In the genomic region with DNA sequence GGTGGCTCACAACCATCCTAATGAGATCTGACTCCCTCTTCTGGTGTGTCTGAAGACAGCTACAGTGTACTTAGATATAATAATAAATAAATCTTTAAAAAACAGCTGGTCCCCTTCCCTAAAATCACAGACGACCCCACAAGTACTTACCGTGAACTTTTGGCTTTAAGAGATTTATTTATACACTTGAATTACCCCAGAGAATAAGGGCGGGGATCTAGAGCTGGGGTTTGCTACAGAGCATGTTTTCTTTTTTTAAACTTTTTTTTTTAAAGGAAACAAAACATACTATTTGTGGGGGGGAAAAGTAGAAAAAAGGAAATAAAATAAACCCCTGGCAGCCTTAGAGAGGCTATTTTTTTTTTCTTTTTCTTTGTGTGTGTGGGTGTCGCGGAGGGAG, we compare ENCODE assay signal across 10 mouse cellular contexts. TPM values are rescaled to one million over a fixed set of nuclear protein-coding genes. Genes with fewer than 3 reads are reported as not detected.
A peak's percentile ranks its signal among the peaks of the same experiment; 100 is the strongest.
DNase-seq lines count a peak whose midpoint lies in the region; ATAC-seq and TF ChIP-seq lines count a peak whose summit lies in the region.
"Had no signal": no experiment of that assay in that cellular context is flagged by ENCODE, and none has a peak within 500 bp of the region (broad histone marks: within the 10 kb centered on the region; RNA-seq: fewer than 3 reads in every experiment).

No protein-coding gene starts in this region.

- no peak overlapping the region for H3K4me3 ChIP-seq in heart, embryonic 11.5 days (ENCODE audit: low read depth, low read length)
- no peak overlapping the region for H3K4me3 ChIP-seq in ES-Bruce4 (ENCODE audit: low read depth, low read length)
- no peak overlapping the region for H3K4me3 ChIP-seq in hindbrain, embryonic 11.5 days (ENCODE audit: low read depth, low read length)
- 0 out of 2 replicates have a peak overlapping the region, but pooled peaks have one; percentile 10 for H3K4me3 ChIP-seq in liver, postnatal 0 days (ENCODE audit: low read depth, low read length)

- peak overlapping the region; percentile 91 for H3K27ac ChIP-seq in heart, embryonic 11.5 days (ENCODE audit: low read depth, low read length)
- no peak overlapping the region for H3K27ac ChIP-seq in ES-Bruce4 (ENCODE audit: insufficient read depth, low read length)
- peak overlapping the region; percentile 81; the same call in 1 of the 2 replicates for H3K27ac ChIP-seq in hindbrain, embryonic 11.5 days (ENCODE audit: low read depth, low read length)
- peak overlapping the region; percentile 3; the same call in 1 of the 2 replicates for H3K27ac ChIP-seq in liver, postnatal 0 days (ENCODE audit: low read depth)

- DNase-seq in heart, postnatal 4 days = no peak
- no peak for DNase-seq in hindbrain, embryonic 11.5 days (ENCODE audit: low spot score)
- no peak for DNase-seq in liver, postnatal 0 days
- no peak for DNase-seq in adipocyte (ENCODE audit: low spot score)
- DNase-seq in urinary bladder, adult 2 months (ENCODE audit: low spot score) = no peak
- no peak for DNase-seq in urinary bladder, adult 18-20 months (ENCODE audit: low spot score in 2 of 2)

- TF ChIP-seq CTCF in ES-Bruce4 (IDR thresholded peaks at IDR 0.05; ENCODE audit: low read depth, low read length) = no peak
- no peak for TF ChIP-seq CTCF in liver, postnatal 0 days (IDR thresholded peaks at IDR 0.05; ENCODE audit: low read depth)

- whole genome bisulfite sequencing in heart, embryonic 11.5 days (ENCODE audit: insufficient replicate concordance) = 47% methylated on average over 5 of the region's 5 CpGs
- 33% methylated on average over 5 of the region's 5 CpGs for WGBS in hindbrain, embryonic 11.5 days
- 31% methylated on average over 5 of the region's 5 CpGs for WGBS in liver, postnatal 0 days (ENCODE audit: insufficient replicate concordance)

- no peak for TF ChIP-seq EP300 in ES-Bruce4 (IDR thresholded peaks at IDR 0.05; ENCODE audit: insufficient read depth, low read depth, low read length)
- no peak for TF ChIP-seq EP300 in liver, postnatal 0 days (IDR thresholded peaks at IDR 0.05; ENCODE audit: low read depth)

- no peak for ATAC-seq in heart, embryonic 11.5 days (replicated peaks; ENCODE audit: insufficient number of reproducible peaks, low FRiP score, low TSS enrichment)
- no peak for ATAC-seq in hindbrain, embryonic 11.5 days (ENCODE audit: low FRiP score)
- no peak for ATAC-seq in liver, postnatal 0 days
- ATAC-seq: inflammation-experienced regulatory T-cells, adult 6 months had no signal

- H3K9me3 ChIP-seq in heart, embryonic 11.5 days (replicated peaks; ENCODE audit: control insufficient read depth, low read length) = no peaks in the 10 kb centered on the region
- H3K9me3 ChIP-seq in ES-Bruce4 (replicated peaks; ENCODE audit: control insufficient read depth, insufficient read depth, low read length, poor library complexity, severe bottlenecking) = no peaks in the 10 kb centered on the region
- no peaks in the 10 kb centered on the region for H3K9me3 ChIP-seq in hindbrain, embryonic 11.5 days (ENCODE audit: control insufficient read depth, low read length)
- no peaks in the 10 kb centered on the region for H3K9me3 ChIP-seq in liver, postnatal 0 days (ENCODE audit: low read length)
- H3K9me3 ChIP-seq: megakaryocyte, embryonic 14.5 days had no signal

- H3K4me1 ChIP-seq in heart, embryonic 11.5 days (ENCODE audit: control insufficient read depth, insufficient read depth, low read length) = peaks cover 19% of the 10 kb centered on the region
- H3K4me1 ChIP-seq in ES-Bruce4 (ENCODE audit: control insufficient read depth, insufficient read depth, low read length) = no peaks in the 10 kb centered on the region
- H3K4me1 ChIP-seq in hindbrain, embryonic 11.5 days (replicated peaks; ENCODE audit: control insufficient read depth, insufficient read depth, low read length) = no peaks in the 10 kb centered on the region
- H3K4me1 ChIP-seq in liver, postnatal 0 days (ENCODE audit: insufficient read depth) = peaks cover 21% of the 10 kb centered on the region

- no peaks in the 10 kb centered on the region for H3K27me3 ChIP-seq in heart, embryonic 11.5 days (ENCODE audit: control insufficient read depth, insufficient read depth, low read length)
- no peaks in the 10 kb centered on the region for H3K27me3 ChIP-seq in ES-Bruce4 (ENCODE audit: control insufficient read depth, insufficient read depth, low read length, poor library complexity, severe bottlenecking)
- H3K27me3 ChIP-seq in hindbrain, embryonic 11.5 days (ENCODE audit: control insufficient read depth, insufficient read depth, low read length) = no peaks in the 10 kb centered on the region
- H3K27me3 ChIP-seq in liver, postnatal 0 days (ENCODE audit: insufficient read depth, low read length) = no peaks in the 10 kb centered on the region
- H3K27me3 ChIP-seq: megakaryocyte, embryonic 14.5 days had no signal

- peaks cover 10% of the 10 kb centered on the region; the same call in 1 of the 2 replicates for H3K36me3 ChIP-seq in heart, embryonic 11.5 days (ENCODE audit: control insufficient read depth, insufficient read depth, low read length)
- no peaks in the 10 kb centered on the region for H3K36me3 ChIP-seq in ES-Bruce4 (ENCODE audit: control insufficient read depth, insufficient read depth, low read length, poor library complexity, severe bottlenecking)
- H3K36me3 ChIP-seq in hindbrain, embryonic 11.5 days (ENCODE audit: control insufficient read depth, insufficient read depth, low read length) = peaks cover 5% of the 10 kb centered on the region; the same call in 1 of the 2 replicates
- H3K36me3 ChIP-seq in liver, postnatal 0 days (replicated peaks; ENCODE audit: insufficient read depth, low read length) = no peaks in the 10 kb centered on the region

- H3K4me2 ChIP-seq in heart, embryonic 11.5 days = peak overlapping the region; percentile 45
- H3K4me2 ChIP-seq in hindbrain, embryonic 11.5 days (replicated peaks; ENCODE audit: low read depth, low read length) = no peak overlapping the region
- H3K4me2 ChIP-seq in liver, postnatal 0 days (ENCODE audit: low read depth, low read length) = peak overlapping the region; percentile 58

- H3K9ac ChIP-seq in heart, embryonic 11.5 days (ENCODE audit: low read depth, low read length) = no peak overlapping the region
- peak overlapping the region; percentile 36 for H3K9ac ChIP-seq in ES-Bruce4 (ENCODE audit: low read depth, poor library complexity, severe bottlenecking)
- H3K9ac ChIP-seq in hindbrain, embryonic 11.5 days (ENCODE audit: low read depth, low read length) = no peak overlapping the region
- no peak overlapping the region for H3K9ac ChIP-seq in liver, postnatal 0 days (replicated peaks)

- TF ChIP-seq POLR2A in ES-Bruce4 (IDR thresholded peaks at IDR 0.05; ENCODE audit: insufficient read depth, low read length) = no peak

RNA-seq across cellular contexts. Expression of gene Tmbim6, which starts 27.4 kb away (rescaled TPM):
- 233 and 290 TPM in 2 replicates for polyA plus RNA-seq in heart, embryonic 11.5 days (2014; fragmentation: Nextera tagmentation; extraction: Ambion mirVana)
- total RNA-seq in heart, postnatal 4 days (2021) = 100 to 1,000 TPM; 197 to 201 TPM
- polyA plus RNA-seq in ES-Bruce4 (2011; ENCODE audit: insufficient read depth, insufficient read length, low read depth, missing spikeins) = 429 and 499 TPM in 2 replicates
- polyA plus RNA-seq in hindbrain, embryonic 11.5 days (2014; fragmentation: Nextera tagmentation; extraction: Ambion mirVana) = 212 and 224 TPM in 2 replicates
- 566 and 586 TPM in 2 replicates for polyA plus RNA-seq in liver, postnatal 0 days (2015; fragmentation: Nextera tagmentation; extraction: Ambion mirVana)
- 331 and 342 TPM in 2 replicates for polyA plus RNA-seq in urinary bladder, adult 2 months (2012; rRNA removed)

RNA-seq across cellular contexts. Expression of gene Nckap5l, which starts 37.4 kb away (rescaled TPM):
- polyA plus RNA-seq in heart, embryonic 11.5 days (2014; fragmentation: Nextera tagmentation; extraction: Ambion mirVana) = 9.0 and 9.1 TPM in 2 replicates
- total RNA-seq in heart, postnatal 4 days (2021) = 10 to 100 TPM; 20.0 to 23.6 TPM
- polyA plus RNA-seq in ES-Bruce4 (2011; ENCODE audit: insufficient read depth, insufficient read length, low read depth, missing spikeins) = 6.1 and 10.4 TPM in 2 replicates
- 9.3 and 10.2 TPM in 2 replicates for polyA plus RNA-seq in hindbrain, embryonic 11.5 days (2014; fragmentation: Nextera tagmentation; extraction: Ambion mirVana)
- polyA plus RNA-seq in liver, postnatal 0 days (2015; fragmentation: Nextera tagmentation; extraction: Ambion mirVana) = 0.49 and 0.53 TPM in 2 replicates
- polyA plus RNA-seq in urinary bladder, adult 2 months (2012; rRNA removed) = 3.3 and 5.0 TPM in 2 replicates

RNA-seq across cellular contexts. Expression of gene Fmnl3, which starts 49.8 kb away (rescaled TPM):
- polyA plus RNA-seq in heart, embryonic 11.5 days (2014; fragmentation: Nextera tagmentation; extraction: Ambion mirVana) = 11.0 and 11.4 TPM in 2 replicates
- total RNA-seq in heart, postnatal 4 days (2021) = 10 to 100 TPM; 42.6 to 44.4 TPM
- 10.1 and 10.2 TPM in 2 replicates for polyA plus RNA-seq in ES-Bruce4 (2011; ENCODE audit: insufficient read depth, insufficient read length, low read depth, missing spikeins)
- 10.5 and 11.4 TPM in 2 replicates for polyA plus RNA-seq in hindbrain, embryonic 11.5 days (2014; fragmentation: Nextera tagmentation; extraction: Ambion mirVana)
- 2.2 and 2.4 TPM in 2 replicates for polyA plus RNA-seq in liver, postnatal 0 days (2015; fragmentation: Nextera tagmentation; extraction: Ambion mirVana)
- 8.9 and 9.9 TPM in 2 replicates for polyA plus RNA-seq in urinary bladder, adult 2 months (2012; rRNA removed)

RNA-seq across cellular contexts. Expression of gene Bcdin3d, which starts 54.4 kb away (rescaled TPM):
- 11.9 TPM in 2 replicates for polyA plus RNA-seq in heart, embryonic 11.5 days (2014; fragmentation: Nextera tagmentation; extraction: Ambion mirVana)
- 1 to 10 TPM; 4.9 to 5.0 TPM for total RNA-seq in heart, postnatal 4 days (2021)
- 10.7 and 12.5 TPM in 2 replicates for polyA plus RNA-seq in ES-Bruce4 (2011; ENCODE audit: insufficient read depth, insufficient read length, low read depth, missing spikeins)
- polyA plus RNA-seq in hindbrain, embryonic 11.5 days (2014; fragmentation: Nextera tagmentation; extraction: Ambion mirVana) = 17.1 and 18.1 TPM in 2 replicates
- polyA plus RNA-seq in liver, postnatal 0 days (2015; fragmentation: Nextera tagmentation; extraction: Ambion mirVana) = 4.7 and 4.9 TPM in 2 replicates
- polyA plus RNA-seq in urinary bladder, adult 2 months (2012; rRNA removed) = 5.7 and 5.9 TPM in 2 replicates
